Mouse (Mus musculus) central nervous system, embryonic 18 days (tissue): Measurements from ENCODE around the gene Tm7sf2. TPM values are rescaled to one million over a fixed set of nuclear protein-coding genes. Genes with fewer than 3 reads are reported as not detected.

Source experiments
- polyA plus RNA-seq: library from polyadenylated mRNA; depleted of rRNA; stranded (reverse); fragments of >200 nt; gene quantifications from 2 replicates; pipeline ENCODE4 v1.2.3, GENCODE M21; 2012; rRNA removed

Gene Tm7sf2
- polyA plus RNA-seq, result 99.6 and 104 TPM in 2 replicates

DNA sequence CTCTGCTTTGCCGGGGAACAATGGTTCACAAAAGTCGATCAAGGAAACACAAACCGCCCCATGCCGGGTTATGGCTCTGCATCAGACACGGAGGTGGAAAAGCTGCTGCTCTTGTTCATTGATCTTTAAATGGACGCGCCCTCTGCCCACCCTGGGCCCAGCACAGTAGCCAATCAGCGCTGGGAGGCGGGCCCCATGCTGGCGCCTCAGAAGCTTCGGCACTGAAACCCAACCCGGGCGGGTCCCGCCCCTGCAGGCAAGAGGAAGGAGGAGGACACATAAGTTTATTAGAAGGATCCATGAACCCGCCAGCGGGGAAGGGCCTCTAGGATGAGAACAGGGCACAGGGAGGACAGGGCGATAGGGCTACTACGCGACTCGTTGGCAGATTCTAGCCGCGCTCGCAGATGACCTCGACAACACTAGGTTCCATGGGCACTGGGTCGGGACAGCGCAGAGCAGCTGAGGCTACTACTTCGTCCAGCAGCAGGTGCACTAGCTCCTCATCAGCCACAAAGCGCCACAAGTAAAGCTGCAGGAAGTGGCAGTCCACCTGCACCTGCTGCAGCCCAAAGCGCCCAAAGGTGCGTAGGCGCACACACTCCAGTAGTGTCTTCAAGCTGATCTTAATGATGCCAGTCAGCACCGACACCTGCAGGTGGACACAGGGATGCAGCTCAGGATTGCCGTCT lies at the start of gene Tm7sf2:
Gene Tm7sf2, minus strand, starts transcription at position 650 of the 692 bp plus-strand sequence.

DNA sequence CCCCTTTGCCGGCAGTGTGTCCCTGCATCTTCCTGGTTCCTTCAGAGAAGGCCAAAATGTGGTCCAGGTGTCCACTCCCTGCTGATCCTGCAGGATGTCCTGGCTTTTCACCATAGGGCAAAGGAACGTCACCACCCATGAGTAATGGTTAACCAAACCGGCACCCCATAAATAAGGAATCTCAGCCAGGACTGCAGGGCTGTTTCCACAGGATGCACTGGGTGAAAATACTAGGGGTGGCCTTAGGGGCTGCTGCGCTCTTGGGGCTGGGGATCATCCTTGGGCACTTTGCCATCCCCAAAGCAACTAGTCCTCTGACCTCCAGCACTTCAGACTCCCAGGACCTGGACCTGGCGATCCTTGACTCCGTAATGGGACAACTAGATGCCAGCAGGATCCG lies 37.4 kb upstream of the Tm7sf2 start, which contains the start of gene Naaladl1:
Gene Naaladl1, plus strand, starts transcription at position 197 of the 400 bp plus-strand sequence.

DNA sequence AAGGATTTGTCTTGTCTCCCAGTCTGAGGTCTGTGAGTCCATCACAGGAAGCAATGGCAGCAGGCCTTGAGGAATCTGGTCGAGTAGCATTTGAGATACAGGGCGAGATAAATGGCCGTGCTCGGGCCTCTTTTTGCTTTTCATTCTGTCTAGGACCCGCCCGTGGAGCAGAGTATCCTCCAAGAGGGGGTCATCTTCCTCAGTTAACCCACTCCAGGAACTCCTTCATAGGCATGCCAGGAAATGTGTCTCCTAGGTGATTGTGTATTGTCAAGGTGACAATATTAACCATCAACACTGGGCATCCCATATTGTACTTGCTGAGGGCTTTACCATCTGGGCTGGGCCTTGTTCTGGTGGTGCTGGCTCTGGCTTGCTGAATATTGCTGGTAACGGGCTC lies 25.9 kb upstream of the Tm7sf2 start, which contains the start of gene AC131692.1:
Gene AC131692.1, plus strand, starts transcription at position 301 of the 400 bp plus-strand sequence.

DNA sequence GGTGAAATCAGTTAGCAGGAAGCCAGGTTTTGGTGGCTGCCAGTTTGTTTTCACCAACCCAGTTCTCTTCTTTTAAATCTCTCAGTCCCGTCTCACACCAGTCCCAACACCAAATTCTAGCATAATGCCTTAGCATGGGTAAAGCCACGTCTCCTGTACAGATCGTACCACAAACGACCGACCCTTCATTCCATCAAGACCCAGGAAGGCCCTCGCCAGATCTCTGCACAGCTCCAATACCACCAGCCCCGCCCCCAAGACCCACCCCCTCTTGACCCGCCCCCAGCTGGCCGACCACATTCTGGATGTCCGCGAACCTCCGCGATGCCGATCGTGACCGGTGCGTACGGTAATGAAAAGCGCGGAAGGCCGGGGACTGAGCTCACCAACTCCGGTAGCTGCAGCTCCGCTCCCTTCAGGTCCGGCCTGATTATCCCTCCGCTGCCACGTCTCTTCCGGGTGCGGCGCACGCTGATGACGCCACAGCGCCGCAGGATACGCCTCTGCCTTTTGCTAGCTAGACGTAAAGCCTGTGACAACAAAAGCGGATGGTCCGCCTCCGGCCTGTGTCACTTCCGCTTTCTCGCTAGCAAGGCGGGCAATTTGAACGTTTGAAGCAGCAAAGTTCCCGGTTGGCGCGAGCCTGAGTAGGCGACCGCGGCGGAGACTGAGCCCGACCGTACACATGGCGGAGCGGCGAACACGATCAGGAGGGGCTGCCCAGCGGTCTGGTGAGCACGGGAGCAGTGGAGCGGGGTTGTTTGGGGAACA lies 16.5 kb upstream of the Tm7sf2 start, which contains the start of the genes Zfpl1 and Cdca5:
Gene Zfpl1, minus strand, starts transcription at position 479 of the 771 bp plus-strand sequence.
Gene Cdca5, plus strand, starts transcription at position 506 of the 771 bp plus-strand sequence.

DNA sequence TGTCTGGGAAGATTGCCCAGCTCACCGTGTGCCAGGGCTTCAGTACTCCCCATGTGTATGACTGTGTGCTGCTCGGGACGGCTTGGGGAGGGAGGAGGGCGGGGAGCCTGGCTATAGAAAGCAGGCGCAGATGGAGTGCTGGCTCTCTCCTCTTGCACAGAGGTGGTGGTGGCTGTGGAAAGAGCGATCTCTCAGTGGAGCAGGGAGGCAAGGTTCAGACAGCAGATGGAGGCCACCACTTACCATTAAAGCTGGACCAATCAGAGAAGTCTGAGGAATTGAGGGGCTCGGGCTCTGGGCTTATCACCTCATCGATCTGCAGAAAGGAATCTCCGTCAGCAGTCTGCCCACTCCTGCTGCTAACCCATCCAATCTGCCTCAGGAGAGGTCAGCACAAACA lies 14.0 kb upstream of the Tm7sf2 start, which contains the start of gene Gm28374:
Gene Gm28374, minus strand, starts transcription at position 101 of the 400 bp plus-strand sequence.

DNA sequence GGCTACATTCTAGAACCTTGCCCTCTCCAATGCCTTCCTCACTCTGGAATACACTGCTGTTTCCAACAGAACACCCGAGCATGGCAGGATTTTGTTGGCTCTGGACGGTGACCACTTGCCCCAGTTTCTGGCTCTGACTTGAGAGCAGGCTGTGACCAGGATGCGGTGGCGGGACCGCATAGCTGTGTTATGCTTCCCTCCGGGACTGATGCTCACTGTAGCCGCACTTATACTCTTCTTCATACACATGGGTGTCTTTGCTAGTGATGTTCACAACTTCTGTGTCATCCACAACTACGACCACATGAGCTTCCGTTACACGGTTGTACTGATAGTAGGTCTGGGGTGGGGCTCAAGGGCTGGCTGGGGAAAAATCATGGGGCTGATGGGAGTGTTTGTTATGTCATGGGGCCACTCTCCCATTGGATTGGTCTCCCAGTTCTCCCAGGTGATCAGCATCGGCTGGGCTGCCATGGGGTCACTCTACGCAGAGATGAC lies 11.9 kb upstream of the Tm7sf2 start, which contains the start of gene Tmem262:
Gene Tmem262, plus strand, starts transcription at position 51 of the 498 bp plus-strand sequence.

DNA sequence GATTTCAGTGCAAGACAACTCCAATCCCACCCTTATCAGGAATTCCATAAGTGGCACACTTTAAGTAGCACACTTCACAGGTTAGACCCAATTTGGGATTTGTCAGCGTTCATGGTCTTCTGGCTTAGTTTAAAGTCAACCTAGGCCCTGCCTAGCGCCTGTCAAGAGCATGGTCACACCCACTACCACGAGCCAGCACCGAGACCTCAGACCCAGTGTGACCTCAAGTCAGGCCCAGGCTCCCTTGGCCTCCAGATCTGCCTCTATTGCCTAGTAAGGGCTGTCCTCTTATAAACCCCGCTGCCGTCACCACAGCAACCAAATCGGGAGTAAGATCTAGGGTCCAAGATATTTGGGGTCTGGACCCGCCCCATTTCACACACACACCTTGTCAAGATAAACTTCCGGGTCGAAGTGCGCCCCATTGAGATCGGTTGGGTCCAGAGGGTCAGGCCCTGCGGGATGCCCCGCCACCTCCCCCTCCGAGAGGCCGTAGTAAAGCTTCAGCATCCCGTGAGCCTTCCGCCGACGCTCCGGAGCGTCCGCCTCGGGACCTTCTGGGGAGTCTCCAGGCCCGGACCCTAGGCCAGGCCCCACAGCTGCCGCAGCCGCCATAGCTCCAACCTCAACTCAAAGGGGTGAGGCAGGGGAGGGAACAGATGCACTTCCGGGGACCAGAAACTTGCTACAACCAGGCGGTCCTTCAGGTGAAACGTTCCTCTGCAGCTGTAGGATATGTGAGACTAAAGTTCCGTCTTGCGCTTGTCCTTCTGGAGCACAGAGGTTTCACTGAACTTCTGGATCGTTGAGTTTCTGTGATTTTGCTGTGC lies 8.6 kb upstream of the Tm7sf2 start, which contains the start of gene Vps51:
Gene Vps51, minus strand, starts transcription at position 668 of the 830 bp plus-strand sequence.

DNA sequence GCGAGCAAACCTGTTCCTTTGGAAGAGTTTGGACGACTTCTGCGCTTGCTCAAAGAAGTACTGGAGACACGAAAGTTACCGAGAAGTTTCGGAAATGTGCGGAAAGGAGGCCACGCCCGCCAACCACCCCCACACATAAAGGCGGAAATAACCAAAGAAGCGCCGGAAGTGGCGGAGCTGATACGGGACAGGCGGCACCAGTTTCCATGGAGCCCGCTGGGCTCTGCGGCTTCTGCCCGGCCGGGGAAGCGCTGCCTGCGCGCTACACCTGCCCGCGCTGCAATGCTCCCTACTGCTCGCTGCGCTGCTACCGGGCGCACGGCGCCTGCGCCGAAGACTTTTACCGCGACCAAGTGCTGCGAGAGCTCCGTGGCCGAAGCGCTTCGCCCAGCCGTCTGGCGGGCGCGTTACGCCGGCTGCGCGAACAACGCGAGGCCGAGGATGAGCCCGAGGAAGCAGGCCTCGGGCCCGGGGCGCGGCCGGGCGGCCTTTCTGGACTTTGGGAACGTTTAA lies 7.1 kb downstream of the Tm7sf2 start, which contains the start of gene Znhit2:
Gene Znhit2, plus strand, starts transcription at position 172 of the 513 bp plus-strand sequence.

DNA sequence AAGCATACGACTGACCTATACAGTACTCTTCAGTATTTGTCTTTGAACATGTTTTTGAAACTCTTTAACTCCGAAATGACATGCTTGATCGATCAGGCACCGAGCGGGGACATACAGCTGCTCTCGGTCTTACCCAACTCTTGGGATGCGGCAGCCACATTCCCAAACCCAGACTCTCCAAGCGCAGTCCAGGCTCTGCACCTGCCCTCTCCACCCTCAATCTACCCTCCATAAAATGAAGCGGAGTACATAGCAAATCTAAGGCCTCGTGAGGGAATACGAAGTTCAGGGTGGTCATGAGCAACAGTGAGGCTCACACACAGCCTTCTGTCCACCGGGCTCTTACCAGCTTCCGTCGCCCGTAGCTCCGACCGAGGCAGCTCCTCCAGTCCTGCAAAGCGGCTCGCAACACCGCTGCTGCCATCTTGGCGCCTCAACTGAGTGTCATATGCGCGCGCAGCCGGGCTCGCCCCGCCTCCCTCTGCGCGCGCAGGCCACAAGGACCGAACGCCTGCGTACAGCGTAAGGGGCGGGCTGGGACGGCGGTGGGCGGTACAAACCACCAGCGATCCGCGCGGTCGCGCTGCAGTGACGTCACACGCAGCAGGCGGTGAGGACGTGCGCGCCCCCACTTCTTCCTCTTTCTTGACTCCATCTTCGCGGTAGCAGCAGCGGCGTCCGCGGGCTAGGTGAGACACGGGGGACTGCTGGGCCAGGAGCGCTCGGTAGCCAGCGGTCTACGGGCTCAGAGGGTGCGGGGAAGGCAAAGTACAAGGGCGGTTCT lies 10.7 kb downstream of the Tm7sf2 start, which contains the start of the genes Mrpl49 and Fau:
Gene Mrpl49, minus strand, starts transcription at position 473 of the 784 bp plus-strand sequence.
Gene Fau, plus strand, starts transcription at position 532 of the 784 bp plus-strand sequence.

DNA sequence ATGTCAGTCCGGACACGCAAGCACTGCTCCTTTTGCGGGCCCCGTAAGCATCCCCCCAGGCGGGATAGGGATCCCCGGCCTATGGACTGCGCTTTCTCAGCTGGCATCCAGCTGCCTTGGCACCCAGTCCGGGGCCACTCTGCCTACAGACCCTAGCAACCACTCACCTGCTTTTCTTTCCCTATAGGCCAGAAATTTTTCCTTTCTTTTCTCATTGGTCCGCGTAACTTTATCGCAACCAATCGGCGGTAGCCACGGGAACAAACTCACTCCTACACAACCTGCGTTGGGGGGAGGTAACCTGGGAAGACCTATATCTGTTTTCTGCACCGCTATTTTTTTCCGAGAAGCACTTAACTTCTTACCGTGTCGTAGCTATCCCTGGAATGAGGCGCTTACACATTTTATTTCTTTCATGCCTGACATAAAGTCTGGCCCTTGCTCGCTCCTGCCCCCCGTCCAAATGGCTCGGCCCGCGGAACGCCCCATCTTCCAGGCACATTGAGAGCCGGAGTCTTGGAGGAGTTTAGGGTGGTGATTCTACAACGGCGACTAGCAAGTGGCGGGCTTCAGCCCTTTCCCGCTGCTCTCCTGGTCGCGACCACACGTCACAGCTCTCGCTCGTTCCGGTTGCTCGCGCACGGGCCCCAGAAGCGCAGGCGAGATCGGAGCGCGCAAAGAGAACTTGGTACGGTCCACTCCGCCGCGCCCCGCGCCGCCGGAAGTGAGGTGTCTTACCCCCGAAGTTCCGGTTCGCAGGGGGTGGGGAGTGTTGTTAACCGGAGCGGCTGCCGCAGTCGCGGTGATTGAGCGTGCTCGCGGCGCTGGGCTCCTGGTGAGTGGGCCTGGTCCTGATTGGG lies 21.6 kb downstream of the Tm7sf2 start, which contains the start of gene Syvn1:
Gene Syvn1, plus strand, starts transcription at position 283 of the 860 bp plus-strand sequence.

DNA sequence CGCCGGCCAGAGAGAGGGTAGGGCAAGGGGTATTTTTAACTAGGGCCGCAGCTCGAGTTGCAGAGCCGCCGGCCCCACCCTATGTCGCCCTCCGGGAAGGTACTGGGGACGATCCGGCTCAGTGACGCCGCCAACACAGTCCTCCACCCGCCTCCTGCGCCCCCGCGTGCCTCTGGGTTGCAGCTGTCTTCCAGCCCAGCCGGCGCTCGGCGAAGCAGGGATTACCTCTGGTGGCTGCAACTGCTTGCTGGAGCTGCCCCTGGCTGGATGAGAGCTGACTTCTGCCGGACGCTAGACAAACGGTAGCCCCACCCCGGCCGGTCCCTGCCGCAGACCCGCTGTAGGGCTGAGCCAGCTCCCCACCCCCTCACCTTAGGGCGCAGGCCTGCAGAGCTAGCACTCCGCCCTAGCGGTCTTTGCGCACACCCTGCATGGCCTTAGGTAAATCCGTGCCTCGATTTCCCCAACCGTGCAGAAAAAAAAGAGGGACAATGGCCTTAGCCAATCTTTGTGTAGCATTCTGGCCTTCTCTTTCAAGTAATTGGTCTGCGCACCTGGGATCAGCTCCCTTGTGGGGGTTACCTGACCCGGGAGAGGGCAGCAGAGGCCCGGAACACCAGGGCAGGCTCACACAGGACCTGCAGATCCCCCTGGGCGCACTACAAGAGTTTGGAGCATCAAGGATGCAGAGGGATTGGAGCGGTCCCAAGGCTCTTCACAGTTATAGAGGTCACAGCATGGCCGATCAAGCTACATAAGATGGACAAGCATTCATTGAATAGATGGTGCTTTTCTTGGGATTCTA lies 52.5 kb downstream of the Tm7sf2 start, which contains the start of gene Capn1:
Gene Capn1, minus strand, starts transcription at position 387 of the 805 bp plus-strand sequence.

Other genes starting within 250 kb of the Tm7sf2 start
- gene Frmd8, start 193.1 kb downstream of the Tm7sf2 start, polyA plus RNA-seq, result 11.8 and 12.2 TPM in 2 replicates
- gene Slc25a45, start 190.6 kb downstream of the Tm7sf2 start, polyA plus RNA-seq, result 3.2 TPM in 2 replicates
- 12.6 and 14.4 TPM in 2 replicates for gene Tigd3, start 174.2 kb downstream of the Tm7sf2 start, polyA plus RNA-seq
- gene Dpf2, start 155.4 kb downstream of the Tm7sf2 start, polyA plus RNA-seq, result 147 and 151 TPM in 2 replicates
- gene Cdc42ep2, start 143.6 kb downstream of the Tm7sf2 start, polyA plus RNA-seq, result 17.8 and 18.1 TPM in 2 replicates
- 27.5 and 30.6 TPM in 2 replicates for gene Pola2, start 104.2 kb downstream of the Tm7sf2 start, polyA plus RNA-seq
- not detected in 2 replicates for gene Slc22a20, start 82.2 kb downstream of the Tm7sf2 start, polyA plus RNA-seq
- gene Capn1, start 52.5 kb downstream of the Tm7sf2 start, polyA plus RNA-seq, result 8.7 and 8.9 TPM in 2 replicates
- gene Syvn1, start 21.8 kb downstream of the Tm7sf2 start, polyA plus RNA-seq, result 19.9 and 20.2 TPM in 2 replicates
- gene Mrpl49, start 10.6 kb downstream of the Tm7sf2 start, polyA plus RNA-seq, result 44.9 and 46.3 TPM in 2 replicates
- gene Fau, start 10.5 kb downstream of the Tm7sf2 start, polyA plus RNA-seq, result 1,265 and 1,281 TPM in 2 replicates
- 31.8 and 33.0 TPM in 2 replicates for gene Znhit2, start 7.2 kb downstream of the Tm7sf2 start, polyA plus RNA-seq
- gene Vps51, start 8.9 kb upstream of the Tm7sf2 start, polyA plus RNA-seq, result 87.7 and 91.1 TPM in 2 replicates
- gene Tmem262, start 11.7 kb upstream of the Tm7sf2 start, polyA plus RNA-seq, result 0.17 TPM in 1 of 2 replicates, not detected in the other
- gene Gm28374, start 13.9 kb upstream of the Tm7sf2 start, polyA plus RNA-seq, result 1.5 and 1.6 TPM in 2 replicates
- 86.3 and 98.7 TPM in 2 replicates for gene Zfpl1, start 16.6 kb upstream of the Tm7sf2 start, polyA plus RNA-seq
- gene Cdca5, start 16.6 kb upstream of the Tm7sf2 start, polyA plus RNA-seq, result 4.4 and 4.7 TPM in 2 replicates
- gene AC131692.1, start 26.0 kb upstream of the Tm7sf2 start, polyA plus RNA-seq, result 0.09 and 0.18 TPM in 2 replicates
- gene Naaladl1, start 37.4 kb upstream of the Tm7sf2 start, polyA plus RNA-seq, result 0.59 and 0.63 TPM in 2 replicates
- gene Sac3d1, start 50.3 kb upstream of the Tm7sf2 start, polyA plus RNA-seq, result 51.8 and 53.5 TPM in 2 replicates
- gene Snx15, start 59.9 kb upstream of the Tm7sf2 start, polyA plus RNA-seq, result 55.8 and 56.8 TPM in 2 replicates
- 0.15 TPM in 1 of 2 replicates, not detected in the other for gene Batf2, start 72.6 kb upstream of the Tm7sf2 start, polyA plus RNA-seq
- 107 and 108 TPM in 2 replicates for gene Arl2, start 73.2 kb upstream of the Tm7sf2 start, polyA plus RNA-seq
- 0.05 TPM in 1 of 2 replicates, not detected in the other for gene Majin, start 116.0 kb upstream of the Tm7sf2 start, polyA plus RNA-seq
- 0.11 TPM in 1 of 2 replicates, not detected in the other for gene Gpha2, start 158.0 kb upstream of the Tm7sf2 start, polyA plus RNA-seq
- gene Ppp2r5b, start 167.5 kb upstream of the Tm7sf2 start, polyA plus RNA-seq, result 152 TPM in 2 replicates
- gene Atg2a, start 173.3 kb upstream of the Tm7sf2 start, polyA plus RNA-seq, result 17.8 and 20.5 TPM in 2 replicates
- 147 and 154 TPM in 2 replicates for gene Ehd1, start 208.4 kb upstream of the Tm7sf2 start, polyA plus RNA-seq
- 3.8 and 3.9 TPM in 2 replicates for gene Cdc42bpg, start 238.1 kb upstream of the Tm7sf2 start, polyA plus RNA-seq